Mouse (Mus musculus) kidney, adult 18-20 months (tissue): ENCODE results near the gene Dlg5.
A peak's percentile ranks its signal among the peaks of the same experiment; 100 is the strongest.

ENCODE experiments used
- DNase-seq: peaks from one replicate; pipeline ENCODE4 v3.0.0; 2021

The Dlg5 gene

GRCm38 (mm10) chr14:24245177-24246081 lies at the start of gene Dlg5:
Gene Dlg5 (minus strand): TSS chr14:24245920.
- DNase-seq: peak; percentile 82

GRCm38 (mm10) chr14:24293631-24294030 lies 47.9 kb upstream of the Dlg5 start:
- DNase-seq: no peak

DNA sequence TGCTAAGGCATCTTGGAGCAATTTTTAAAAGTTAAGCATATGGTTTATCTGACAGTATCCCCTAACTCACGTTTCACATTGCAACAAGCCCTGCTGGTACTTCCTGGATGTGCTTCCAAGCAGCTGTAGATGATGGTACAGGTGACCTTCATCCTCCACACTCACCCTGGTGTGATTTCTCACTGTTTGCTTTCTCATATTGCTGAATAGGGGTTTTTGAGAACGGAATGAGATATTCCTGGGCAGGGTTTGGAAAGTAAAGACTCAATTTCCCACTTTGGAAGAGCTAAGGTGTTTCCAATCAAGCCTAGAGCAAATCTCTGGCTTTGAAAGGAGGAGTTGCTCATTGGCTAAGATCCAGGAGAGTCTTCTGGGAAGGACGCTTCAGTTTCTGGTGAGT lies 47.2 kb upstream of the Dlg5 start, which contains the start of gene E330034G19Rik:
E330034G19Rik (plus strand) TSS at position 301 of the 400 bp plus-strand sequence.
- no peak for DNase-seq

DNA sequence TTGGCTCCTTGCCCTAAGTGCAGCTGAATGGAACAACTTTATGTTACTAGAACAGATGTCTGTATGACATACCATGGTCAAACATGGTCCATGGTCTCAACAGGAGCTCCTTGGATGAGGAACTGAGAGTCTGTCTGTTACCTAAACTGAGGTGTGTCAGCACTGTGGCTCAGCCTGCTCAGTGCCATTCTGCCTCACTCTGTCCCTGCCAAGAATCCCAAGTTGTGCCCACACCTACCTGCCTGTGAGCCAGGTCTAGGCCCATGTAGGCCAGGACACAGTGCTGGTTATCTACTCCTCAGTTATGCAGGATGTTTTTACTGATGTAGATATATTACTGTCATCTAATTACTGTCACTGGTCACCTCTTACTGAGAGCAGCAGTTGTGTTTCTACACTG lies 45.0 kb upstream of the Dlg5 start:
- DNase-seq: no peak

DNA sequence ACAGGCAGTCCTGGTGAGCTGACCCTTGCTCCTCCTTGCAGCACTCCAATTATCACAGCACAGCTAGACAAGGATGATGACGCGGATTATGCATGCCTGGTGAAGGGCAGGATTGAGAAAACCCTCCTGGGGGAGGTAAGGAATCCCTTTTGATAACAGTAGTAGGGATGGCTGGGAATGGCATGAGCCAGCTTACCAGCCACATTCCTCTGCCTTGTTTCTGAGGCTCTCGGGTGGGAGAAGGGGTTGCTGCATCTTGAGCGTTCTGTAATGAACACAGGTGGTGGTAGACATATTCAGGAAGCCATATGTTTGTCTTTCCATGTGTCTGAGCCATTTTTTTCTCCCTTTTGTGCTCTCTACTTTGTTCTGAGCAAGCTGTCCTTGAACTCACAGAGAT lies 40.4 kb upstream of the Dlg5 start:
- DNase-seq: no peak

GRCm38 (mm10) chr14:24282276-24282675 lies 36.6 kb upstream of the Dlg5 start:
- no peak for DNase-seq

- no peak for DNase-seq
Observed at GRCm38 (mm10) chr14:24281278-24281677, 35.6 kb upstream of the Dlg5 start.

- no peak for DNase-seq
Observed at GRCm38 (mm10) chr14:24275534-24275933, 29.8 kb upstream of the Dlg5 start.

DNA sequence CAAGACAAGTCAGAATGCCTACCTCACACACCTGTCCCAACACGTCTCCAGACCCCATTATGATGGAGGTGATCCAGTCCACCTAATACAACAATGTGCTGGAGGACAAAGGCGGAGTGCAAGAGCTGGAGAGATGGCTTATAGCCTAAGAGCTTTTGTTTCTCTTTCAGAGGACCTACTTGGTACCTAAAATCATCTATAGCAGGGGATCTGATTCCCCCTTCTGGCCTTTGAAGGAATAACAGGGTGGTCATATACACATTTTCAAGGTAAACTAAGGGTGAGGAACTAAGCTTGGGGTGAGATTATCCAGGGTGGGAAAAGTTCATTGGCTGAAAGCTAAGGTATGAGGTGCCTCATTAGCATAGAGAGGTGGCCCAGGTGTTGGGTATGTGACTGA lies 27.9 kb upstream of the Dlg5 start:
- no peak for DNase-seq

DNA sequence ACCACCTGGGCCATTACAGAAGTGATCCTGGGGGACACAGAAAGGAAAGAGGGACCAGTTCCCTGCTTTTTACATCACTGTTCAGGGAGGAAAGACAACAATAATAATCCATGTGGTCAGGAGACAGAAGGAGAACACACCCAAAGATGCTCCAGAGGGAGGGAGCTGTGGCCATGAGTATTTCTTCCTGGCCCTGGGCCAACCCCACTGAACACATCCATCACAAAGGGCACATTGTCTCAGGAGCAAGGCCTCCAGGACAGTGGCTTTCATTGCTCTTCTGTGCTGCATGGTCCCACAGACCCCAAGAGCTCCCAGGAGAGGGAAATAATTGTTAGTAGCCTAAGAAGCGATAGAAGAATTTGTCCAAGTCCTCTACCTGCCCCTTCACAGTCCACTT lies 23.9 kb upstream of the Dlg5 start:
- DNase-seq: no peak

DNA sequence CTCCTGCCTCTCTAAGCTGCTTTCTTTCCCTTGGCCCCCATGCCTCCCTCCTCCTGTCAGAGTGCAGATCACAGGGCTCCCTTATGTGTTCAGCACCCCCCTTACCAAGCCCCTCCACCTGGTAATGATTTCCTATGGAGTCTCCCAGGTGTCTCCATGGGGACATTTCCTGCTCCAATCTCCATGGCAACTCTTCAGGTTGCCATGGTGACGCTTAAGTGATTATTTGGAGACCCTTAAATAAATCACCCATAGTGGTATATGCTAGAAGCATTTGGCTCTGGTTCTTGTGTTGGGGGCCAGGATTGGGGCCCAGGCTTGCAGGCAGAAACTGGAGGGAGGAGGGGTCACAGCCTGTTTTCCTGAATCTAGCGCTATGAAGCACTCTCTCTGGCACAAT lies 17.2 kb upstream of the Dlg5 start:
- DNase-seq: no peak

- no peak for DNase-seq
Observed at GRCm38 (mm10) chr14:24262382-24262781, 16.7 kb upstream of the Dlg5 start.

- DNase-seq: no peak
Observed at GRCm38 (mm10) chr14:24260391-24260790, 14.7 kb upstream of the Dlg5 start.

- no peak for DNase-seq
Observed at GRCm38 (mm10) chr14:24255956-24256355, 10.2 kb upstream of the Dlg5 start.

GRCm38 (mm10) chr14:24253611-24254202 lies 8.0 kb upstream of the Dlg5 start:
- DNase-seq: peak; percentile 50

DNA sequence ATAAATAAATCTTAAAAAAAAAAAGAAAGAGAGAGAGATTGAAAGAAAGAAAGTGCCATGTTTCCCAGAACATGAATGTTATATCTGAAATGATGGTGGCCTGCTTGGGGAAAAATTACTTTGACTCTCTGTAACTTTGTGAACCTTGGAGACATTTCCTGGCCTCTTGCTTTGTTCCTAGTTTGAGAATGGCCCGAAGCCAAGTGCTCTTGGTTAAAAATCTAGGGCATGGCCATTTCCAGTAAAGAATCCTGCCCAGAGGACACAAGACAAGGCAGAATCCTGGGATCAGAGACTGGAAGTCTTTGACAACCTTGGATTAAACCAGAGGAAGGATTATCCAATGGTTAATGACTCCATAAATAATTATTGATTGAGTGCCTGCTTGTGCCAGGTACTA lies 5.6 kb upstream of the Dlg5 start:
- no peak for DNase-seq

- no peak for DNase-seq
Observed at GRCm38 (mm10) chr14:24249926-24250325, 4.2 kb upstream of the Dlg5 start.

DNA sequence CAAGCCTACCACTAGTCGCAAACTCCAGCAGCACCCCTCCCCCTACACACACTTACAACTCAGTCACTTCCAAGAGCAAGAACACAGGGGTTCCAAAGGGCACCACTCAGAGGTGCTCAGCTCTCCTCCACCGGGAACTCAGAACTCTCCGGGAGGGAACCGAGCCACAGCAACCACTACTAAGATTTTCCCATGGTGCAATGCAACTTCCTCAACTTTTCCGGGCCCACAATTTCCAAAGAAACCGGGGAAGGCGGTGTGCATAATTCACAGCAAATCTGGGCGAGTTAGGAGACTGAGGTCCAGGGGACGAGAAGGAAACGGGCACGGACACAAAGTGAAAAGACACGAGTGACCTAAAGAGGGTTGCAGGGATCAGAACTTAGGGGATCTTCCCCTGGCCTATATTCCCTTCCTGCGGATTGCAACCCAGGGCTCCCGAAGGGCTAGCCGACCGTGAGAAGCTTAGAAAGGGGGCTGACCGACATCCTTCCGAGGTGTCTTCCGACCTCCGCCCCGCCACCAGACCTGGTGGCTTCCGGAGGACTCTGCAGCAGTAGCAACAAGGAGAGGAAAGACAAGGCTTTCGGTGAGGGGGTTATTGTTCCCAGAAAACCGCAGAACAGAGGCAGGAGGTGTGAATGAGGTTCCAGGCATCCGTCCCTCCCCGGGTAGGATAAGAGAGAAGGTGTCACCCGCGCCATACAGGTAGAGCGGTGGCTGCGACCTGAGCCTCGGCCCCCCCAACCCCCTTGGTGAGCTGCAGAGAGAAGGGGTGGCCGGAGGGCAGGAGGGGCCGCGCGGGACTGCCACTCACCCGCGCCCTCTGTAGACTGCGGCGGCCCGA lies 1.2 kb downstream of the Dlg5 start:
- peak; percentile 76 for DNase-seq

GRCm38 (mm10) chr14:24242016-24242415 lies 3.7 kb downstream of the Dlg5 start:
- DNase-seq: no peak

GRCm38 (mm10) chr14:24240831-24241230 lies 4.9 kb downstream of the Dlg5 start:
- no peak for DNase-seq

DNA sequence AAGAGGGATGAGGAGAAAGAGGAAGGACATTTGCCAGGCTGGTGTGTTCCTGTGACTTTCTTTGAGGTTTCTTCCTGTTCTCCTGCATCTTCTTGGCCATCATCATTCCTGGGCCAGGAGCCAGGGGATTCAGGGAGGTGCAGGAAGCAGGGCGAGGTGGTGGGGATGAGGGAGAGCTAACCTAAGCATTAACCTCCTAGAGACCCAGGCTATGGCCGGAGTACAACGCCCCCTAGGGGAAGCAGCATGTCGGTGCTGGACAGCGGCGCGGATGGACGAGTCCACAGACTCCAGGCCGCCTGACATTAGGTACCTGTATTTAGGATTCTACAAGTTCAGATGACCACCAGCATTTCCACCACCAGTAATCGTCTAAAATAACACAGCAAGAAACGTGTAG lies 6.1 kb downstream of the Dlg5 start:
- no peak for DNase-seq

DNA sequence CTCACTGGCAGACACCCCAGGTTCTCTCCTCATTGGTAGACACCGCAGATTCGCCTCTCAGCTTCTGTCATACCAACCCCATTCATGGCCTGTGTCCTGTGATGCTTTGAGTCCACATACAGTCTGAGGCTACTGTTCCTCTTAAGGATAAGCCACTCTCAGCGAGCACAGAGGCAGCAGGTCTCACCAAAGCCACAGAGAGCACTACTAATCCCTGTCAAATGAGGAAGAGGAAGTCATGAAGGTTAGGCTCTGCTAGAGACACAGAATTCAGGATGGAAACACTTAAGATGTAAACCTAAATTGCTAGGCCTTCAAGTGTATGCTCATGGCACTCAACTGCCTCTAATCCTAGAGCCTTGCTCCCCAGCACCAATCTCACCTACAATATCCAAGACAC lies 9.8 kb downstream of the Dlg5 start:
- DNase-seq: no peak

DNA sequence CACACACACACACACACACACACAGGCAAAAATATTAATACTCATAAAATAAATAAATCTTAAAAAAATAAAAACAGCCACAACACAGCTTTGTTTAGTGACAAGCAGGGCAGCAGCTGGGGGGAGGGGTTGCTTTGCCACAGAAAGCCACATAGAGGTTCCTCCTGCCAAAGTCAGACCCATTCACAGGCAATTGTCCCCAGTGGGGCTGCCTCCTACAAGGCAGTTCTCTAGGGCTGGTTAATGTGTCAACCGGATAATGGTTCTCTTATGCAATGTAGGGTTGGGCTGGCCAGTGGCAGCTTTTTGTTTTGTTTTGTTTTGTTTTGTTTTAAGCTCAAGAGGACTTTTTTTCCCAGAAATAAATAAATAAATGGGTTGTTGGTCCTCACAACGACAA lies 11.3 kb downstream of the Dlg5 start:
- peak; percentile 75 for DNase-seq
